Mouse (Mus musculus) urinary bladder, adult 2 months (tissue): ENCODE measurements around the gene Grpel1. TPM values are rescaled to one million over a fixed set of nuclear protein-coding genes. Genes with fewer than 3 reads are reported as not detected.

Source experiments
- DNase-seq: peaks from one replicate; pipeline ENCODE4 v3.0.0; 2022; ENCODE audit warnings: low spot score
- polyA plus RNA-seq: library from polyadenylated mRNA; depleted of rRNA; stranded (reverse); fragments of >200 nt; gene quantifications from 2 replicates; pipeline ENCODE4 v1.2.3, GENCODE M21; 2012; rRNA removed

The Grpel1 gene
- polyA plus RNA-seq, 1 experiment = 32.5 TPM

DNA sequence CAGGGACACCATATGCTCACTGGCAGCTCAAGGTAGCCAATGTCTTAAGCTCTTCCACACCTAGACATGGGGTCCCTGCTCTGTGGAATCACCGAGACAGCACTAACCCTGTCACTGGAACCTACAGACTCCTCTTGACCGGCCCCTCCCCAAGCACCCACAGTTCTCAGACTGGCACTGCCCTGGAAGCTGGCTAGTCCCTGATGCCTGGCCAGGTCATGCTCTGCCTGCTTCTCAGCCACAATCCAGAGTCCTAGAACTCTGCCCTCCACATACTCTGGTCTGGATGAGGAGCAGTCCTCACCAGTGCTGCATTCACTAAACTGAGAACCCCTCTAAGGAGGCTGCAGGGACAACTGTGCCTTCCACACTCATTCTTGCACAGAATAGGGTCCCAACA, 46.2 kb downstream of the Grpel1 start:
- DNase-seq = no peak

DNA sequence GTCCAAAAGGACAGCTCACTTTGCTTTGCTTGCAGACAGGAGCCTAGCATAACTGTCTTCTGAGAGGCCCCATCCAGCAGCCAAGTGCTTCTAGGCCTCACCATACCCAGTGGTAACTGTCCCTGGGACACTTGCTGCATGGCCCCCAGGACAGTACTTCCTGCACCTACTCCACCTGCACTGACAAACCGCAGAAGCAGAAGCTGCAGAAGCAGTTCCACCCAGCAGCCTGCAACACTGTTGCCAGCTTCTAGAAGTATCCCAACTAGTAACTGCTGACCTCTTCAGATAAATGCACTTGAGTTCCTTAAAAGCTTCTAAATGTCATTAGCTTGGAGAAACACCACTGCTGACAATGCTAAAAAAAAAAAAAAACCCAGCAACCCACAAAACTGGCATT, 50.3 kb downstream of the Grpel1 start:
- no peak for DNase-seq

DNA sequence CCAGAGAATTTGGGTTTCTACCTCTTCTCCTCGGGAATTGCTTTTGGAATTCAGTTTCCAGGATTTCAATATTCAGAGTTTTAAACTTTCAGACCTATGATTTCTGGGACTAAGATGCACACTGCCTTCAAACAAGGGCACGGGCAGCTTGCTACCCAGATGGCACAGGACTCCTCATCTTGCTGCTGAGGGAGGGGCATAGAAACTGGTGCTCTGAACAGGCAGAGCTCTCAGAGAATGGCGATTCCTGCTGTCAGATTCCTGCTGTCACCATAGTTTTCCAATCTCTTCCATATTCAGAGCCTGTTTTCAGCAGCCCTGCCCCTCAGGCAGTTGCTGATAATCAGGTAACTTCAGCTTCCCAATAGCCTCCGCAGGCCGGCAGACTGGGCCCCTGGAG, 50.8 kb downstream of the Grpel1 start:
- no peak for DNase-seq

DNA sequence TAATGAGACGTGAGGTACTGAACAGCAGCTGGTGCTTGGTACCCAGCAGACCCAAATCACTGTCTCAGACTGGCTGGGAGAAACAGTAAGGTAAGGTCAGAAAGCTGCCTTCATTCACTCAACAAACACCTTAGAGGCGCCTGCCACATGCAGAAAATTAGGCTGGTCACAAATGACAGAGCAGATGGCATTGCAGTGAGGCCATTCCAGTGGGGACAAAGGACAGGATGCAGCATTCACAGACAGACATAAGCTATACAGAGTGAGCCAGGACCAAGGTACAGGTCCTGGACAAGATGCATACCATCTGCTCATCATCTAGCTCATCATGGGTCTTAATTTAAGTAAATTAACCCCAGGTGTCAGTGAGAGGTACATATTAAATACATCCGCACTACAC, 52.8 kb downstream of the Grpel1 start:
- no peak for DNase-seq

DNA sequence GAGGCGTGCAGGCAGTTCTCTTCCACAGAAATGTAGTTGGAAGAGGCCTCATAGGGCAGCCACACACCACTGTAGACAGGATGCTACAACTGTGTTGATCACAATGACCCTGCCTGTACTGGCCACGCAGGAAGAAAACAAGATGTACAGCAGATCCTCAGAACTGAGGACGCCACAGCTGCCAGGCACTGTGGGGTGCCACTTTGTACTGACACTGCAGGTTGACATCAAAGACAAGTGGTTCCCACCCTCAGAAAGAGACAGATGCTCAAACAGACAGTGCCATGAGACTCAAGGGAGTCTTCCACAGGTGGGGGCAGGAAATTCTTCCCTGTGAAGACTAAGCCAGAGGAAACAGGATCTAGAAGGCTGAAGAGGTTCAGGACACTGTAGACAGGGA, 55.0 kb downstream of the Grpel1 start:
- no peak for DNase-seq

DNA sequence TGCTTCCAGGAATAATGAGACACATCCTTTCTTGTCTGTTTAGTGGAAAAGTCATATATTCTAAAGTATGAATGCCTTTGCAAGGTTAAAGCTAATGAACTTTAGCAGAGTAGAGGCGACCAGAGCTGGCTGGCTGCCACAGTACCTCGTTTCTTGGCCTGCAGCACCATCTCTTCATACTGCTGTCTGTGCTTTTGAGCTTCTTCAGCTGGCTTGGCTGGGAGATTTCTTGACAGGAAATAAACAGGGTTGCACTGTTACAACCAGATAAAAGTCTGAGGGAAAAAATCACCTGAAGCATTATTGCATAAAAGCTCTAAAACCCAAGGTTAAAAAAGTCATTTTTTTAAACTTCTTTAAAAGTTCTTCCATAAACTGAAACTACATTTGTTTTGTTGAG, 58.0 kb downstream of the Grpel1 start:
- no peak for DNase-seq

DNA sequence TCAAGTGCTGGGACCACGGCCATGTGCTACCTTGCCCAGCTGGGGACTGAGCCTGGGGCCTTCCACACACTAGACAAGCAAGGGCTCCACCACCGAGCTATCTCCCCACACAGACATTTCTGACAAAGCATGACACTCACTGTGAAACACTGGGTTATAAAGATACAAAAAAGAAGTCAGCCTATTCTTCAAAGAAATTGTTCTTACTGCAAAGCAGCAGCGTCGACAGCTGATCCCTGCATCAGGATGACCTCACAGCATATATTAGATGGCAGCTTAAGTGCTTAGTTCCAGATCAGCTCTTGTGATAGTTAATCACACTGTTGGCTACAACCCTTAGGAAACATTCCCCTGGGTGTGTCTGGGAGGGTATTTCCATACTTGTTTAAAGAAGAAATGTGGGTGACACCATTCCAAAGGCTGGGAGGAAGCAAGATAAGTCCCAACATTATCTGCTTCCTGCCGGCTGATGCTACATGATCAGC, 58.5 kb downstream of the Grpel1 start:
- DNase-seq = no peak

Other genes starting within 250 kb of the Grpel1 start
- gene Sorcs2, start 66.9 kb upstream of the Grpel1 start, polyA plus RNA-seq = 15.8 and 20.7 TPM in 2 replicates
- 12.6 and 14.3 TPM in 2 replicates for gene Tada2b, start 19.3 kb downstream of the Grpel1 start, polyA plus RNA-seq
- gene Ccdc96, start 19.6 kb downstream of the Grpel1 start, polyA plus RNA-seq = 0.17 and 0.32 TPM in 2 replicates
- gene Tbc1d14, start 128.3 kb downstream of the Grpel1 start, polyA plus RNA-seq = 22.2 and 22.5 TPM in 2 replicates
- 27.9 and 35.3 TPM in 2 replicates for gene D5Ertd579e, start 231.0 kb downstream of the Grpel1 start, polyA plus RNA-seq